Mouse (Mus musculus) spleen, embryonic (tissue): ENCODE results near the gene Rhox9.
"Not testable (repeated sequence)": the region's sequence is repeated elsewhere in the genome, so short reads cannot be mapped to it uniquely, and the experiment has no call there.

Experiments
- CTCF ChIA-PET: fragments of 350-600 bp; sonication (Branson Sonifier 250); formaldehyde crosslinking; loops from one replicate; lab custom pipeline; 2022; lab: Charles Lee

Rhox9 gene

DNA sequence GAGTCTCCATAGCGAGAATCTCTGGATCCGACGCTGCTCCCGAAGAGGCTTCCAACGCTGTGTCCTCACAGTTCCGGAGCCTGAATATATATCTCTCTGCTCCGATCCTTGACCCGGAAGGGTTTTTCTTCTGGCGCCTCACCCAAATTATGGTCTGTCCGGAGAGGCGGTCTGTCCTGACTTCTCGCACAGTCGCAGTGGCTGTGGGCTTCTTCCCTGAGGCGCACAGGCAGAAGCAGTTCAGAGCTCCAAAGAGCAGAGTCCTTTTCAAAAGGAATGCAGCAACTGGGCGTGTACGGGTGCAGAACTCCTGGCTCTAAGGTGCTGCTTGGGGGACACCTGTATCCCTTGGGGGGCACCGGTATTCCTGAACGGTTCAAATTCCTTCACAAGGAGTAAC lies at the start of gene Rhox9:
Gene Rhox9, minus strand, starts transcription at position 101 of the 400 bp plus-strand sequence.
- CTCF ChIA-PET = not testable (repeated sequence)

DNA sequence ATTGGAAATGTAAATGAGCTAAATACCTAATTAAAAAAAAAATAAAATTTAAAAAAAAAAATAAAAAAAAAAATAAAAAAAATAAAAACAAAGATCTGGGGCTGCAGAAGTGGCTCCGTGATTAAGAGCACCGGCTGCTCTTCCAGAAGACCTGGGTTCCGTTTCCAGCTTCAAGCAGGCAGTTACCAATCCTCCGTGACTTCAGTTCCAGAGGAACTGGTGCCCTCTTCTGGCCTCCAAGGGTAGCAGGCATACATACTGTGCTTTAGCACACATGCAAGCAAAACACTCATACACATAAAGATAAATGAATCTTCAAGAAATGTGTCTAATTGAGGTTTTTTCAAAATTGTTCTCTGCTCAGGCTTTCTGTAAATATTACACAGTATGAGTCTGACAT lies 14.7 kb upstream of the Rhox9 start:
- CTCF ChIA-PET = no interaction called here

DNA sequence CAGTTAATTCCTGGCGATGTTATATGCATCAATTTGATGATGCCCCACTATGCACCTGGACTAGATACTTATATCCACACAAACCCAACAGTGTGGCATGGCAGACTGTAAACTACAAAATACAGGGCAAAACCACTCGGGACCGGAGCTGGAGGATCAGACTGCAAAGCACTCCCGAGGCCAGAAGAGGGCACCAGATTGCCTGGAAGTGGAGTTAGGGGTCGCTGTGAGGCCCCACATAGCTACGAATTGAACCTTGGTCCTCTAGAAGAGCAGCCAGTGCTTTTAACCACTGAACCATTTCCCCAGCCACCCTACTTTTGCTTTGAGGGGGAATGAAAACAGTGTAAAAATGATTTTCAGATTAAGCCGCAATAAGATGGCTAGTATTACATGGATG lies 7.0 kb upstream of the Rhox9 start:
- CTCF ChIA-PET = no interaction called here

DNA sequence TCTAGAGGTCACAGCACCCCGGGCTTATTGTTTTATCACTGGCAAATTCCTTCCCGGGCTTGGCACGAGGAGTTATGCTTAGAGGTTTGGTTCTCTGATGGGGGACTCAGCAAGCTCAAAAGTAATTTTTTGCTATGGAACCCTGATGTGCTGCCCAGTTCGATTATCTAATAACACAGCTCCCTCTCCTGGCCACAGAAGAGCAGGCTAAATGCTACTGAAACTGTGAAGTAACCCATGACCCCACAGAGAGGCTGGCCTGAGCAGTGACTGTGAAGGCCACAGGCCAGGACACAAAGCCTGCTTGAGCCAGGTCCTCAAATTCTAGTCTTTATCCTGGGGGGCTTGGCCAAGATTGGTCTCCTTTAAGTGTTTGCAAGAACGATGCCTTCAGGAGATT lies 2.2 kb upstream of the Rhox9 start:
- CTCF ChIA-PET = no interaction called here

DNA sequence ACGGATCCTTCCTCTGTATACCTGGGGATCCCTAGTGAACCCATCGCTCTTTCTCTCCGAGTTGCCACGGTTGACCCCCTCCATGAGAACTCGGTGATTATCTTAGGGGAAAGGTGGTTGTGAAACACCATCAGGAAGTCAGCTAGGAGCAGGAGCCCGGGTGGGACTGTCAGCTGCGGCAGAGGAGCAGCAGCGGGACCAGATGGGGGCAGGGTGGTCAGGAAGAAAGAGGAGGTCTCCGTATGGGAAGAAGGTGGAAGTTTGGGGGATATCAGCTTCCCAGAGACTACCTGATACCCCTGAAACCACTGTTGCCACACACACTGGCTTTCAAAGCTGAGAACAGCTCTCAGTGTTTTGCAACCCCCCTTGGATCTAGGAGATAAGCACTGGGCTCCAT lies 4.4 kb downstream of the Rhox9 start, which contains the start of gene Rhox7b:
Gene Rhox7b, minus strand, starts transcription at position 101 of the 400 bp plus-strand sequence.
- CTCF ChIA-PET = not testable (repeated sequence)

DNA sequence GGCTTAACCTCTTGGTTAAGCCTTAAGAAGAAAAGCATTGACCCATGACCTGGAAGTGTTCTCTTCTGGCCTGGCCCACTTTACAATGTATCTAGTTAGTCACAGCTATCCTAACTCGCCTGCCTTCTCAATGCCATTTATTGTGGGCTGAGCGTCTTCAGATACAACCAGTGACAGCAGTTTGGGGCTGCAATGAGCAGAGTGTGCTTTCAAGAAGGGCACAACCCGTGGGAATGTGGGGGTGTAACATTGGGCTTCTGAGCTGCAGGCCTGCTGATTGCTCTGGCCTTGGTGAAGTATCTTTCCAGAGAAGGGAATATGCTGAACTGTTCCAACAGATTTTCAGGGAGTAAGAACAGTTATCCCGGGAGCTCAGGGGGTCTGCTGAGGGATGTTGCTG lies 22.7 kb downstream of the Rhox9 start, which contains the start of gene Rhox8:
Gene Rhox8, minus strand, starts transcription at position 101 of the 400 bp plus-strand sequence.
- CTCF ChIA-PET = no interaction called here

DNA sequence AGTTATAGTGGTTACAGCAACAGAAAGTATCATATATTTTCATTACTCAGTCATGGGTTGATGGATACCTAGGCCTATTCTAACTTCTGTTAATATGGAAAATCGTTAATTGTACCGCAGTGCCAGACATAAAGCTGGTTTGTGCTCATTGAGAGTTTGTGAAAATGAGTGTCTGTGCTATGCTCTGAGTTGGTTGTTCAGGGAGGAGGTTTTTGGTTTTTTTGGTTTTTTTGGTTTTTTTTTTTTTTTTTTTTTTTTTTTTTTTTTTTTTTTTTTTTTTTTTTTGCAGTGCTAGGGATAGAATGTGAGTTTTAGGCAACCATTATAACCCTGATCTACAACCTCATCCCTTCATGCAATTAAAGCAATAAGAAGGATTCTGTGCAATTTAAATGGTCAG lies 29.9 kb downstream of the Rhox9 start:
- CTCF ChIA-PET = no interaction called here
